Mouse (Mus musculus) left cerebral cortex, postnatal 4 days (tissue): ENCODE results near the gene Olfr584. TPM values are rescaled to one million over a fixed set of nuclear protein-coding genes. Genes with fewer than 3 reads are reported as not detected.

Source experiments
- DNase-seq: peaks from one replicate; pipeline ENCODE4 v3.0.0-alpha.2; 2022
- intact Hi-C: fragments of 180-260 bp; cut with DNase I; formaldehyde crosslinking; loops from one replicate; pipeline ENCODE4 v1.15.1; 2025
- total RNA-seq, 2 experiments: library from RNA; stranded (reverse); gene quantifications; 2 replicates each; pipeline ENCODE4 v1.2.3; 2021

Olfr584 gene
- not detected for total RNA-seq

- intact Hi-C loops: no loop called here
- DNase-seq: no peak
Measured at GRCm38 (mm10) chr7:103081585-103081984, at the start of gene Olfr584. Olfr584 (plus strand) TSS chr7:103081885.

- intact Hi-C loops: no loop called here
- no peak for DNase-seq
Measured at GRCm38 (mm10) chr7:103037724-103038123, 44.0 kb upstream of the Olfr584 start, which contains the start of gene Olfr582. Olfr582 (plus strand) TSS chr7:103038024.

- no peak for DNase-seq
- intact Hi-C loops: no loop called here
Measured at GRCm38 (mm10) chr7:103051000-103051399, 30.7 kb upstream of the Olfr584 start, which contains the start of gene Olfr583. Olfr583 (plus strand) TSS chr7:103051300.

GRCm38 (mm10) chr7:103097420-103097819, 15.7 kb downstream of the Olfr584 start, which contains the start of gene Olfr585:
Olfr585 (plus strand) TSS chr7:103097720.
- DNase-seq: no peak
- intact Hi-C loops: no loop called here

GRCm38 (mm10) chr7:103119406-103119805, 37.7 kb downstream of the Olfr584 start:
- no peak for DNase-seq

GRCm38 (mm10) chr7:103125538-103125937, 43.9 kb downstream of the Olfr584 start, which contains the start of gene Olfr586:
Olfr586 (minus strand) TSS chr7:103125638.
- DNase-seq: no peak
- intact Hi-C loops: no loop called here

More at GRCm38 (mm10) chr7:103119406-103119805, 37.7 kb downstream of the Olfr584 start:
- intact Hi-C loops: no loop called here

Other genes starting within 250 kb of the Olfr584 start
- gene Olfr566, start 223.1 kb upstream of the Olfr584 start, total RNA-seq: not detected
- gene Olfr568, start 204.8 kb upstream of the Olfr584 start, total RNA-seq: not detected
- gene Olfr569, start 191.0 kb upstream of the Olfr584 start, total RNA-seq: not detected
- gene Olfr570, start 187.3 kb upstream of the Olfr584 start, total RNA-seq: not detected
- gene Olfr571, start 164.3 kb upstream of the Olfr584 start, total RNA-seq: not detected
- not detected for gene Olfr572, start 157.5 kb upstream of the Olfr584 start, total RNA-seq
- not detected for gene Olfr573-ps1, start 139.3 kb upstream of the Olfr584 start, total RNA-seq
- not detected for gene Olfr574, start 133.4 kb upstream of the Olfr584 start, total RNA-seq
- gene Olfr575, start 123.1 kb upstream of the Olfr584 start, total RNA-seq: not detected
- not detected for gene Olfr576, start 119.2 kb upstream of the Olfr584 start, total RNA-seq
- gene Olfr577, start 105.9 kb upstream of the Olfr584 start, total RNA-seq: not detected
- not detected for gene Olfr578, start 92.6 kb upstream of the Olfr584 start, total RNA-seq
- gene Olfr582, start 43.9 kb upstream of the Olfr584 start, total RNA-seq: not detected
- gene Olfr583, start 30.6 kb upstream of the Olfr584 start, total RNA-seq: not detected
- not detected for gene Olfr585, start 15.8 kb downstream of the Olfr584 start, total RNA-seq
- not detected for gene Olfr586, start 43.8 kb downstream of the Olfr584 start, total RNA-seq
- gene Olfr588-ps1, start 59.0 kb downstream of the Olfr584 start, total RNA-seq: not detected
- gene Olfr589, start 74.5 kb downstream of the Olfr584 start, total RNA-seq: not detected
- not detected for gene Olfr591, start 96.5 kb downstream of the Olfr584 start, total RNA-seq
- gene Olfr592, start 102.9 kb downstream of the Olfr584 start, total RNA-seq: not detected
- not detected for gene Olfr593, start 130.0 kb downstream of the Olfr584 start, total RNA-seq
- gene Olfr594, start 135.1 kb downstream of the Olfr584 start, total RNA-seq: not detected
- not detected for gene Usp17ld, start 170.6 kb downstream of the Olfr584 start, total RNA-seq
- gene Olfr596, start 223.8 kb downstream of the Olfr584 start, total RNA-seq: not detected
- gene Olfr597, start 234.4 kb downstream of the Olfr584 start, total RNA-seq: not detected
- not detected for gene Olfr598, start 241.7 kb downstream of the Olfr584 start, total RNA-seq